Mouse (Mus musculus): Measurements from ENCODE around the gene Gm266. TPM values are rescaled to one million over a fixed set of nuclear protein-coding genes. Genes with fewer than 3 reads are reported as not detected.

Gene Gm266
- polyA plus RNA-seq (2016; fragmentation: Nextera tagmentation; extraction: Ambion mirVana) = 7.1 and 9.8 TPM in 2 replicates

GRCm38 (mm10) chr12:111485652-111486306 lies at the start of gene Gm266:
Gm266 (minus strand) TSS chr12:111485823.
- no peaks in the 10 kb centered on the region for H3K36me3 ChIP-seq (replicated peaks)
- peaks cover 91% of the 10 kb centered on the region for H3K27me3 ChIP-seq (ENCODE audit: poor library complexity, severe bottlenecking)
- DNase-seq (ENCODE audit: extremely low spot score, low spot score) = peak; percentile 76
- no peaks in the 10 kb centered on the region for H3K9me3 ChIP-seq
- H3K4me3 ChIP-seq = peak within 1 kb of the TSS; percentile 63
- H3K27ac ChIP-seq = peak within 1 kb of the TSS; percentile 86
- H3K4me1 ChIP-seq = peaks cover 39% of the 10 kb centered on the region
- WGBS = under 1% methylated on average over 55 of the region's 58 CpGs

- no peak for DNase-seq (ENCODE audit: extremely low spot score, low spot score)
- Histone ChIP-seq H3K36me3 (replicated peaks) (peaks cover 16% of the 10 kb centered on the region), H3K4me3 (no peak overlapping the region), H3K4me1 (peaks cover 33% of the 10 kb centered on the region), H3K27me3 (ENCODE audit: poor library complexity, severe bottlenecking) (no peaks in the 10 kb centered on the region), H3K27ac (no peak overlapping the region), H3K9me3 (no peaks in the 10 kb centered on the region)
- WGBS = 72% methylated on average over 6 of the region's 6 CpGs
Measured at GRCm38 (mm10) chr12:111535281-111535680, 49.7 kb upstream of the Gm266 start.

- no peaks in the 10 kb centered on the region for H3K9me3 ChIP-seq
- H3K36me3 ChIP-seq (replicated peaks) = no peaks in the 10 kb centered on the region
- WGBS = 70% methylated on average over 11 of the region's 11 CpGs
- H3K4me3 ChIP-seq = no peak overlapping the region
- no peaks in the 10 kb centered on the region for H3K27me3 ChIP-seq (ENCODE audit: poor library complexity, severe bottlenecking)
- DNase-seq (ENCODE audit: extremely low spot score, low spot score) = no peak
- H3K27ac ChIP-seq = no peak overlapping the region
- peaks cover 15% of the 10 kb centered on the region for H3K4me1 ChIP-seq
Measured at GRCm38 (mm10) chr12:111533096-111533794, 47.6 kb upstream of the Gm266 start.

GRCm38 (mm10) chr12:111529192-111529591 lies 43.6 kb upstream of the Gm266 start:
- WGBS = 24% methylated on average over 8 of the region's 8 CpGs
- Histone ChIP-seq H3K36me3 (replicated peaks) (no peaks in the 10 kb centered on the region), H3K9me3 (no peaks in the 10 kb centered on the region), H3K27ac (no peak overlapping the region), H3K4me3 (no peak overlapping the region), H3K27me3 (ENCODE audit: poor library complexity, severe bottlenecking) (no peaks in the 10 kb centered on the region), H3K4me1 (no peaks in the 10 kb centered on the region)
- DNase-seq (ENCODE audit: extremely low spot score, low spot score) = no peak

- no peaks in the 10 kb centered on the region for H3K36me3 ChIP-seq (replicated peaks)
- H3K27ac ChIP-seq = no peak overlapping the region
- H3K27me3 ChIP-seq (ENCODE audit: poor library complexity, severe bottlenecking) = no peaks in the 10 kb centered on the region
- no peak overlapping the region for H3K4me3 ChIP-seq
- no peak for DNase-seq (ENCODE audit: extremely low spot score, low spot score)
- H3K9me3 ChIP-seq = peaks cover 3% of the 10 kb centered on the region; the same call in 1 of the 2 replicates
- WGBS = 74% methylated on average over 8 of the region's 8 CpGs
- H3K4me1 ChIP-seq = no peaks in the 10 kb centered on the region
Measured at GRCm38 (mm10) chr12:111527643-111528281, 42.1 kb upstream of the Gm266 start.

- Histone ChIP-seq H3K9me3 (peaks cover 14% of the 10 kb centered on the region), H3K4me3 (no peak overlapping the region), H3K36me3 (replicated peaks) (no peaks in the 10 kb centered on the region), H3K27me3 (ENCODE audit: poor library complexity, severe bottlenecking) (no peaks in the 10 kb centered on the region), H3K27ac (no peak overlapping the region), H3K4me1 (no peaks in the 10 kb centered on the region)
- 85% methylated on average over 3 of the region's 3 CpGs for whole genome bisulfite sequencing
- no peak for DNase-seq (ENCODE audit: extremely low spot score, low spot score)
Measured at GRCm38 (mm10) chr12:111524883-111525282, 39.3 kb upstream of the Gm266 start.

GRCm38 (mm10) chr12:111524469-111524868 lies 38.8 kb upstream of the Gm266 start:
- Histone ChIP-seq H3K4me1 (no peaks in the 10 kb centered on the region), H3K9me3 (peaks cover 14% of the 10 kb centered on the region), H3K4me3 (no peak overlapping the region), H3K36me3 (replicated peaks) (no peaks in the 10 kb centered on the region), H3K27me3 (ENCODE audit: poor library complexity, severe bottlenecking) (no peaks in the 10 kb centered on the region), H3K27ac (no peak overlapping the region)
- WGBS = 81% methylated on average over 1 of the region's 1 CpGs
- no peak for DNase-seq (ENCODE audit: extremely low spot score, low spot score)

- Histone ChIP-seq H3K9me3 (peaks cover 14% of the 10 kb centered on the region), H3K4me1 (no peaks in the 10 kb centered on the region), H3K36me3 (replicated peaks) (no peaks in the 10 kb centered on the region), H3K27me3 (ENCODE audit: poor library complexity, severe bottlenecking) (no peaks in the 10 kb centered on the region), H3K27ac (no peak overlapping the region), H3K4me3 (no peak overlapping the region)
- no peak for DNase-seq (ENCODE audit: extremely low spot score, low spot score)
- 90% methylated on average over 2 of the region's 2 CpGs for WGBS
Measured at GRCm38 (mm10) chr12:111520994-111521393, 35.4 kb upstream of the Gm266 start.

GRCm38 (mm10) chr12:111519821-111520220 lies 34.2 kb upstream of the Gm266 start:
- no peak for DNase-seq (ENCODE audit: extremely low spot score, low spot score)
- H3K4me1 ChIP-seq = no peaks in the 10 kb centered on the region
- H3K27me3 ChIP-seq (ENCODE audit: poor library complexity, severe bottlenecking) = no peaks in the 10 kb centered on the region
- H3K4me3 ChIP-seq = no peak overlapping the region
- H3K9me3 ChIP-seq = peaks cover 14% of the 10 kb centered on the region
- H3K27ac ChIP-seq = no peak overlapping the region
- no peaks in the 10 kb centered on the region for H3K36me3 ChIP-seq (replicated peaks)
- 77% methylated on average over 5 of the region's 5 CpGs for WGBS

GRCm38 (mm10) chr12:111518391-111518790 lies 32.8 kb upstream of the Gm266 start:
- peaks cover 14% of the 10 kb centered on the region for H3K9me3 ChIP-seq
- H3K4me3 ChIP-seq = no peak overlapping the region
- H3K4me1 ChIP-seq = no peaks in the 10 kb centered on the region
- 92% methylated on average over 9 of the region's 9 CpGs for WGBS
- no peaks in the 10 kb centered on the region for H3K36me3 ChIP-seq (replicated peaks)
- no peak for DNase-seq (ENCODE audit: extremely low spot score, low spot score)
- no peak overlapping the region for H3K27ac ChIP-seq
- no peaks in the 10 kb centered on the region for H3K27me3 ChIP-seq (ENCODE audit: poor library complexity, severe bottlenecking)

GRCm38 (mm10) chr12:111517901-111518300 lies 32.3 kb upstream of the Gm266 start:
- no peaks in the 10 kb centered on the region for H3K4me1 ChIP-seq

GRCm38 (mm10) chr12:111516826-111517225 lies 31.2 kb upstream of the Gm266 start:
- WGBS = 92% methylated on average over 6 of the region's 6 CpGs
- no peak overlapping the region for H3K27ac ChIP-seq
- H3K9me3 ChIP-seq = peaks cover 2% of the 10 kb centered on the region
- no peak for DNase-seq (ENCODE audit: extremely low spot score, low spot score)
- no peak overlapping the region for H3K4me3 ChIP-seq
- H3K27me3 ChIP-seq (ENCODE audit: poor library complexity, severe bottlenecking) = no peaks in the 10 kb centered on the region
- H3K4me1 ChIP-seq = no peaks in the 10 kb centered on the region
- no peaks in the 10 kb centered on the region for H3K36me3 ChIP-seq (replicated peaks)

More at GRCm38 (mm10) chr12:111517901-111518300, 32.3 kb upstream of the Gm266 start:
- peaks cover 13% of the 10 kb centered on the region for H3K9me3 ChIP-seq
- no peak overlapping the region for H3K4me3 ChIP-seq
- DNase-seq (ENCODE audit: extremely low spot score, low spot score) = no peak
- WGBS = 78% methylated on average over 4 of the region's 4 CpGs
- H3K27ac ChIP-seq = no peak overlapping the region
- H3K27me3 ChIP-seq (ENCODE audit: poor library complexity, severe bottlenecking) = no peaks in the 10 kb centered on the region
- H3K36me3 ChIP-seq (replicated peaks) = no peaks in the 10 kb centered on the region

- H3K4me3 ChIP-seq = no peak overlapping the region
- no peak for DNase-seq (ENCODE audit: extremely low spot score, low spot score)
- no peaks in the 10 kb centered on the region for H3K9me3 ChIP-seq
- H3K27ac ChIP-seq = no peak overlapping the region
- no peaks in the 10 kb centered on the region for H3K27me3 ChIP-seq (ENCODE audit: poor library complexity, severe bottlenecking)
- no peaks in the 10 kb centered on the region for H3K36me3 ChIP-seq (replicated peaks)
- H3K4me1 ChIP-seq = no peaks in the 10 kb centered on the region
- 91% methylated on average over 5 of the region's 5 CpGs for WGBS
Measured at GRCm38 (mm10) chr12:111515920-111516319, 30.3 kb upstream of the Gm266 start.
